Mouse (Mus musculus) embryonic facial prominence, embryonic 15.5 days (tissue): ENCODE results near the gene Dusp15. TPM values are rescaled to one million over a fixed set of nuclear protein-coding genes. Genes with fewer than 3 reads are reported as not detected.
A peak's percentile ranks its signal among the peaks of the same experiment; 100 is the strongest.

Source experiments
- ATAC-seq: fragments of 200-750 bp; cut with Nextera tagmentation; 2 replicates; pipeline ENCODE4 v1.8.0; 2017; ENCODE audit warnings: low read depth, moderate TSS enrichment; ENCODE audit not compliant: insufficient number of reproducible peaks, low FRiP score, low TSS enrichment
- H3K27ac ChIP-seq: fragments of 300-500 bp; sonication (generic); replicated peaks from 2 replicates; pipeline ENCODE4 v1.5.1; 2015; ENCODE audit warnings: mild to moderate bottlenecking, inconsistent platforms
- H3K27me3 ChIP-seq: fragments of 300-500 bp; sonication (generic); 2 replicates; pipeline ENCODE4 v1.6.1; 2015; ENCODE audit warnings: inconsistent platforms
- H3K36me3 ChIP-seq: fragments of 300-500 bp; sonication (generic); 2 replicates; pipeline ENCODE4 v1.6.1; 2015; ENCODE audit warnings: mild to moderate bottlenecking, inconsistent platforms
- H3K4me1 ChIP-seq: fragments of 300-500 bp; sonication (generic); 2 replicates; pipeline ENCODE4 v1.6.1; 2015; ENCODE audit warnings: inconsistent platforms
- H3K4me2 ChIP-seq: fragments of 300-500 bp; sonication (generic); replicated peaks from 2 replicates; pipeline ENCODE4 v1.6.1; 2015; ENCODE audit warnings: mild to moderate bottlenecking, inconsistent platforms
- H3K4me3 ChIP-seq: fragments of 300-500 bp; sonication (generic); replicated peaks from 2 replicates; pipeline ENCODE4 v1.5.1; 2015; ENCODE audit warnings: mild to moderate bottlenecking, inconsistent platforms
- H3K9ac ChIP-seq: fragments of 300-500 bp; sonication (generic); 2 replicates; pipeline ENCODE4 v1.6.1; 2015; ENCODE audit warnings: inconsistent platforms
- H3K9me3 ChIP-seq: fragments of 300-500 bp; sonication (generic); replicated peaks from 2 replicates; pipeline ENCODE4 v1.6.1; 2016; ENCODE audit warnings: inconsistent platforms
- WGBS: fragments of 180-500 bp; shearing (Covaris S2); methylation state at CpG from one replicate; pipeline ENCODE4 v1.1.7; 2015; 5-methylcytosine and 5-hydroxymethylcytosine counted together
- polyA plus RNA-seq: library from polyadenylated mRNA; unstranded; fragments of >200 nt; fragmentation: Nextera tagmentation; extraction: Ambion mirVana; gene quantifications from 2 replicates; pipeline ENCODE4 v1.2.1, GENCODE M21; 2015

Dusp15 gene
- polyA plus RNA-seq, 1 experiment from 2014 or later: 0.53 TPM

DNA sequence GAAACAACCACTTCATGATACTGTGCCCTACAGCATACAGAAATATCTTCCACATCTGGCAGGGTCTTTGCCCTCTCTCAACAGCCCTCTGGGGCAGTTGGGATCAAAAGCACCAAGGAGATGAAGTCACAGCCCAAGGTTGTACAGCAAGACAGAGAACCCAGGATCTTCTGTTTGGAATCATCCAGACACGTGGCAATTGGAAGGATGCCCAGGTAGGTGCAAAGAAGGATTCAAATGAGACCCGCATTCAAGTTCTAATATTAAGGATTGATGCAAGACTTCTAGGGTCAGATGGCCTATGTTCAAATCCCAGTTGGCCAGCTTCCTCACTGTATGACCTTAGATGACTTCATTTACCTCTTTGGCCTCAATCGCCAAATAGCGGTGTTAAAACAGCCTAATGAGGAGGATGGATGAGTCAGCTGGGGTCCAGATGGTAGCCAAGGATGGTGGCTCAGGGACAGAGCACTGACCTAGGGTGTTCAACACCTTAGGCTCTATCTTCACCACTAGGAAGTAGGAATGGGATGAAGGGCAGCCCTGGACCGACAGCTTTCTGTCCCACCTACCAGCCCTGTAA, 3.0 kb downstream of the Dusp15 start:
- 80% methylated on average over 5 of the region's 5 CpGs for WGBS
- H3K4me2 ChIP-seq: no peak overlapping the region
- no peaks in the 10 kb centered on the region for H3K36me3 ChIP-seq
- H3K27me3 ChIP-seq: peaks cover 85% of the 10 kb centered on the region
- H3K9me3 ChIP-seq: no peaks in the 10 kb centered on the region
- H3K27ac ChIP-seq: no peak overlapping the region
- H3K9ac ChIP-seq: no peak overlapping the region
- no peak overlapping the region for H3K4me3 ChIP-seq
- no peak for ATAC-seq
- H3K4me1 ChIP-seq: peaks cover 13% of the 10 kb centered on the region

- ATAC-seq: no peak
- WGBS: 45% methylated on average over 7 of the region's 7 CpGs
- H3K27me3 ChIP-seq: peaks cover 91% of the 10 kb centered on the region
These were observed 4.4 kb downstream of the Dusp15 start for GRCm38 (mm10) chr2:152947098-152947497.

DNA sequence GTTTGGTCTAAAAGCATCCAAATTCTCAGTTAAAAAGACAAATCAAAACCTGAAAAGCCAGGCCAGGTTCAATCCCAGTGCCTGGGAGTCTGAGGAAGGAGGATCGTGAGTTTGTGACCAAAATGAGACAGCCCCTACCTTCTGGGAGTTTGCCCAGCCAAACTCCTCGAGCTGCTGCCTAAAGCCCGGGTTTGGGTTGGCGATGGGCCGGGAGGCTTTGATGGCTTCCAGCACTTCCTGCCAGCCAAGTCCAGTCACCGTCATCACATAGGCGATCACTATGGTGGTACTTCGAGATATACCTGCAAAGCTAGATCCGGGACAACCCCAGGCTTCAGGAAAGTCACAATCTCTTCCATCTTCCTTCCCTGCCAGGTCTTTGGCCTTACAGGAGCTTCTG, 7.5 kb downstream of the Dusp15 start:
- H3K27me3 ChIP-seq: peaks cover 90% of the 10 kb centered on the region
- no peaks in the 10 kb centered on the region for H3K9me3 ChIP-seq
- no peak for ATAC-seq
- H3K9ac ChIP-seq: no peak overlapping the region
- H3K27ac ChIP-seq: no peak overlapping the region
- H3K4me1 ChIP-seq: peaks cover 12% of the 10 kb centered on the region
- H3K4me2 ChIP-seq: no peak overlapping the region
- H3K4me3 ChIP-seq: no peak overlapping the region
- H3K36me3 ChIP-seq: no peaks in the 10 kb centered on the region
- 56% methylated on average over 9 of the region's 9 CpGs for WGBS

More at GRCm38 (mm10) chr2:152947098-152947497, 4.4 kb downstream of the Dusp15 start:
- no peak overlapping the region for H3K4me2 ChIP-seq
- no peak overlapping the region for H3K4me3 ChIP-seq
- no peaks in the 10 kb centered on the region for H3K36me3 ChIP-seq
- H3K27ac ChIP-seq: no peak overlapping the region
- no peaks in the 10 kb centered on the region for H3K9me3 ChIP-seq
- no peak overlapping the region for H3K9ac ChIP-seq
- H3K4me1 ChIP-seq: peaks cover 24% of the 10 kb centered on the region

DNA sequence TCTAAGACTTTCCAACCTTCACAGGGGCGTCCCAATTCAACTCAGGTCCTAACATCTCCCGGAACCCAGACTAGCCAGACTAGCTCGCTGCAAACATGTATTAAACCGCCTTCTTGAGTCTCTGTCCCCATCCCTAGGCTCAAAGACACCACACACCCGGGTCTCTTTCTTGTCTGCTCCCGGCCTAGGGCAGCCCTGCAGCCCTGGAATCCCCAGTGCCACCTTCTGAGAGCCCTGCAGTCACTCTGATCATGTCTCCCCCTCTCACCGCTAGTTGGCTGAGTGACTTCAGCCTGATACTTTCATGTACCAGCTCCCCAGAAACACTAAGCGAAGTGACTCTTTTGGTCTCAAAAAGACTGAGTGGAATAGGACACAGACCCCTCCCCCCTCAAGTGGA, 7.9 kb downstream of the Dusp15 start:
- peaks cover 12% of the 10 kb centered on the region for H3K4me1 ChIP-seq
- peak overlapping the region; percentile 43 for H3K4me3 ChIP-seq
- H3K27ac ChIP-seq: no peak overlapping the region
- no peak for ATAC-seq
- no peaks in the 10 kb centered on the region for H3K9me3 ChIP-seq
- no peaks in the 10 kb centered on the region for H3K36me3 ChIP-seq
- 5% methylated on average over 8 of the region's 8 CpGs for WGBS
- peaks cover 90% of the 10 kb centered on the region for H3K27me3 ChIP-seq
- H3K4me2 ChIP-seq: peak overlapping the region; percentile 82
- no peak overlapping the region for H3K9ac ChIP-seq

DNA sequence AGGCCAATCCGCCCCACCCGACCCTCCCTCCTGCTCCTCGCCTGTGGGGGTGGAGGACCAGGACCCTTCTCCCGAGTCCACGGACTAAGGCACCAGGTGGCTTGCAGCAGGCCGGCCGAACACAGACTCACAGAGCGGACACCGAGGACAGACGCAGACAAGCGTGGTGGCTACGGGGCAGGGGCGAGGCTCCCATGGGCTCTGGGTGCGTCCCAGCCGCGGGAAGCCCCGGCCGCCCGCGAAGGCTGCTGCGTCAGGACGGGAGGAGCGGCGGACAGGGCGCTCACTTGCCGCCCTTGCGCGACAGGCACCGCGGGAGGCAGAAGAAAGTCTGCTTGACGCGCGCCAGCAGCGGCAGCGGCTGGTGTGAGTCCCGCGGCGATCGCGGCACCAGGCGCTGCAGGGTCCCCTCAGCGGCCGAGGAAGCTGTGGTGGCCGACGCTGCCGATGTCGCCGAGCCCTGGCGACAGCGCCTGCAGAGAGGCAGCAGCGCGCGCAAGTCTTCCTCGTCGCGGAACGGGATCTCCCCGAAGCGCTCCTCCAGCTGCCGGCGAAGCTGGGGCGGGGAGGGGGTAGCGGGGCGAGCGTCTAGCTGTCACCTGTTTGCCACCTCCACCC, 8.5 kb downstream of the Dusp15 start:
- H3K27me3 ChIP-seq: peaks cover 86% of the 10 kb centered on the region
- peak overlapping the region; percentile 43 for H3K4me3 ChIP-seq
- under 1% methylated on average over 64 of the region's 65 CpGs for WGBS
- peaks cover 12% of the 10 kb centered on the region for H3K4me1 ChIP-seq
- no peaks in the 10 kb centered on the region for H3K9me3 ChIP-seq
- no peaks in the 10 kb centered on the region for H3K36me3 ChIP-seq
- H3K9ac ChIP-seq: no peak overlapping the region
- no peak for ATAC-seq
- peak overlapping the region; percentile 82 for H3K4me2 ChIP-seq
- no peak overlapping the region for H3K27ac ChIP-seq

DNA sequence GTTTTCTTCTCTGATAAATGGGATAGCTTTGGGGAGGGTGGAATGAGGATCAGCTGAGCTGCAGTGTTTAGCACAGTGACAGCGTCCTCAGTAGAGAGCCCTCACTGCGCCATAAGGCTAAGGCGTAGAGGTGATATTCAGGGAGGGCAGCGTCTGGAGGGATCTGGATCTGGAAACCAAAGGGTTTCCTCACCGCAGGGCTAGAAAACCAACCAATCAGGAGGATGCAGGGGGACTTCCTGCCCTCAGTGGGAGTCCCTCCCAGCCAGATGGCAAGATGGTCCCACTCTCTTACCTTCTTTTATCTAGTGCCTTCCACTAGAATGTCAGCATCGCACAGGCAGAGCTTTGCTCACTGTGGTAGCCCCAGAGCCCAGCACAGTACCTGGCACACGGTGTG, 9.7 kb downstream of the Dusp15 start:
- no peak for ATAC-seq
- Histone ChIP-seq H3K4me1 (peaks cover 12% of the 10 kb centered on the region), H3K4me3 (no peak overlapping the region), H3K27me3 (peaks cover 78% of the 10 kb centered on the region), H3K27ac (no peak overlapping the region), H3K9me3 (no peaks in the 10 kb centered on the region), H3K36me3 (no peaks in the 10 kb centered on the region), H3K4me2 (no peak overlapping the region), H3K9ac (no peak overlapping the region)
- 30% methylated on average over 7 of the region's 7 CpGs for WGBS

- Histone ChIP-seq H3K27ac (no peak overlapping the region), H3K9me3 (no peaks in the 10 kb centered on the region), H3K27me3 (peaks cover 74% of the 10 kb centered on the region), H3K9ac (no peak overlapping the region), H3K4me1 (peaks cover 12% of the 10 kb centered on the region), H3K4me3 (no peak overlapping the region), H3K4me2 (no peak overlapping the region), H3K36me3 (no peaks in the 10 kb centered on the region)
- ATAC-seq: no peak
- WGBS: 71% methylated on average over 6 of the region's 6 CpGs
These were observed 10.4 kb downstream of the Dusp15 start for GRCm38 (mm10) chr2:152941106-152941505.

- 17% methylated on average over 4 of the region's 4 CpGs for WGBS
- Histone ChIP-seq H3K27ac (no peak overlapping the region), H3K4me2 (no peak overlapping the region), H3K9ac (no peak overlapping the region), H3K36me3 (no peaks in the 10 kb centered on the region), H3K4me1 (peaks cover 12% of the 10 kb centered on the region), H3K9me3 (no peaks in the 10 kb centered on the region), H3K4me3 (no peak overlapping the region), H3K27me3 (peaks cover 62% of the 10 kb centered on the region)
- ATAC-seq: no peak
These were observed 11.7 kb downstream of the Dusp15 start for GRCm38 (mm10) chr2:152939846-152940245.

DNA sequence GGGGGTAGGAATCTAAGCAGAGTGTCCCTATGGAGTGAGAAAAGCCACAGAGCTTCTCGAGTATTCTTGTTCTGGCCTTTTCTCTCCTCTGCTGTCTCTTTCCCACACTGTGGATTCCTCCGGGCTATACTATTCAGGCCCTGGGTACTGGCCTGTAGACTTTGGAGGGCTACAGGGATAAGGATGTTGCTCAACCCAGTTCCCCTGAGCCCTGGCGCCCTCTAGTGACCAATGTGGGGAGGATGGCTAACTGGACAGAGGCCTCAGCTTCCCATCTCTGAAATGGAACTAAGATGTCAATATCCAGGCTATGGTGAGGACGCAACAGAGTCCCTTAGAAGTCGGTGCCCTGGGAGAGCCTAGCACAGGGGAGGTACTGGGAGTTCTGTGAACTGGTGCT, 17.9 kb downstream of the Dusp15 start:
- no peaks in the 10 kb centered on the region for H3K9me3 ChIP-seq
- H3K27me3 ChIP-seq: peaks cover 2% of the 10 kb centered on the region
- H3K36me3 ChIP-seq: no peaks in the 10 kb centered on the region
- no peak for ATAC-seq
- no peak overlapping the region for H3K4me2 ChIP-seq
- no peak overlapping the region for H3K27ac ChIP-seq
- H3K4me3 ChIP-seq: no peak overlapping the region
- 25% methylated on average over 5 of the region's 5 CpGs for WGBS
- 0 out of 2 replicates have a peak, but pooled peaks cover 7% of the 10 kb centered on the region for H3K4me1 ChIP-seq
- H3K9ac ChIP-seq: no peak overlapping the region

DNA sequence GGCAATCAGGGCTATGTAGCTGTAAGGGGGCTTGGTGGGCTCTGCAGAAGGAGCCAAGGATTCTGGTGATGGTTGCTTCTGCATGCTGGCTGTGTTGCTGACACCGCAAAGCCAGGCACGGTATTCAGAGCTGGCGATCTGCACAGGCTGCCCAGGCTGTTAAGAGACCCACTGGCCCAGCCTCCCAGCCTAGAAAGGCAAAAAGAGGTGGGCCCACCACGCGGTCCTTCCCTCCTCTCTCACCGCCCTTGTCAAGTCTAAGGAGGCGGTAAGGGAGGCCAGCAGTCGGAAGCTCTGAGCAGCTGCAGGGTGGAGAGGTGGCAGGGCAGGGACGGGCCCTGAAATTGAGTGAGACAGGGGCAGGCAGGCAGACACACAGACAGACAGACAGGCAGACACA, 18.4 kb downstream of the Dusp15 start, which contains the start of gene Foxs1:
Gene Foxs1 (minus strand): TSS at position 161 of the 400 bp plus-strand sequence.
- Histone ChIP-seq H3K9me3 (no peaks in the 10 kb centered on the region), H3K4me2 (no peak within 1 kb of the TSS), H3K27ac (no peak within 1 kb of the TSS), H3K9ac (no peak within 1 kb of the TSS), H3K4me1 (peaks cover 12% of the 10 kb centered on the region; the same call in 1 of the 2 replicates), H3K27me3 (no peaks in the 10 kb centered on the region; the same call in 1 of the 2 replicates), H3K4me3 (0 out of 2 replicates have a peak within 1 kb of the TSS, but pooled peaks have one; percentile 0), H3K36me3 (no peaks in the 10 kb centered on the region)
- 0 out of 2 replicates have a peak, but pooled peaks have one; percentile 12 for ATAC-seq
- 43% methylated on average over 9 of the region's 9 CpGs for WGBS

GRCm38 (mm10) chr2:152931456-152932160, 19.9 kb downstream of the Dusp15 start:
- Histone ChIP-seq H3K36me3 (no peaks in the 10 kb centered on the region), H3K4me3 (0 out of 2 replicates have a peak overlapping the region, but pooled peaks have one; percentile 0), H3K9me3 (no peaks in the 10 kb centered on the region), H3K4me2 (no peak overlapping the region), H3K27ac (no peak overlapping the region; the same call in 1 of the 2 replicates), H3K9ac (no peak overlapping the region), H3K27me3 (no peaks in the 10 kb centered on the region), H3K4me1 (peaks cover 23% of the 10 kb centered on the region; the same call in 1 of the 2 replicates)
- 75% methylated on average over 12 of the region's 12 CpGs for WGBS
- ATAC-seq: no peak
